Mouse (Mus musculus): Measurements from ENCODE around the gene Fmo4.

GRCm38 (mm10) chr1:162805011-162805410 is 8.8 kb downstream of the Fmo4 start:
- TF ChIP-seq TAL1 (conservative IDR thresholded peaks at IDR 0.05; ENCODE audit: low read depth, low read length), result no peak
- no peak for TF ChIP-seq CTCF (IDR thresholded peaks at IDR 0.05; ENCODE audit: low read depth, low read length)
- no peak for TF ChIP-seq POLR2AphosphoS5 (IDR thresholded peaks at IDR 0.05; ENCODE audit: insufficient replicate concordance, low read depth, low read length)
- TF ChIP-seq GATA1 (IDR thresholded peaks at IDR 0.05; ENCODE audit: borderline replicate concordance, low read length), result no peak

Data from G1E (cell line).